Mouse (Mus musculus): ENCODE results near the gene Scd2. TPM values are rescaled to one million over a fixed set of nuclear protein-coding genes. Genes with fewer than 3 reads are reported as not detected.
A peak's percentile ranks its signal among the peaks of the same experiment; 100 is the strongest.

Scd2 gene
- total RNA-seq, 2 experiments from 2014 or later = 24.8 to 27.2 TPM

DNA sequence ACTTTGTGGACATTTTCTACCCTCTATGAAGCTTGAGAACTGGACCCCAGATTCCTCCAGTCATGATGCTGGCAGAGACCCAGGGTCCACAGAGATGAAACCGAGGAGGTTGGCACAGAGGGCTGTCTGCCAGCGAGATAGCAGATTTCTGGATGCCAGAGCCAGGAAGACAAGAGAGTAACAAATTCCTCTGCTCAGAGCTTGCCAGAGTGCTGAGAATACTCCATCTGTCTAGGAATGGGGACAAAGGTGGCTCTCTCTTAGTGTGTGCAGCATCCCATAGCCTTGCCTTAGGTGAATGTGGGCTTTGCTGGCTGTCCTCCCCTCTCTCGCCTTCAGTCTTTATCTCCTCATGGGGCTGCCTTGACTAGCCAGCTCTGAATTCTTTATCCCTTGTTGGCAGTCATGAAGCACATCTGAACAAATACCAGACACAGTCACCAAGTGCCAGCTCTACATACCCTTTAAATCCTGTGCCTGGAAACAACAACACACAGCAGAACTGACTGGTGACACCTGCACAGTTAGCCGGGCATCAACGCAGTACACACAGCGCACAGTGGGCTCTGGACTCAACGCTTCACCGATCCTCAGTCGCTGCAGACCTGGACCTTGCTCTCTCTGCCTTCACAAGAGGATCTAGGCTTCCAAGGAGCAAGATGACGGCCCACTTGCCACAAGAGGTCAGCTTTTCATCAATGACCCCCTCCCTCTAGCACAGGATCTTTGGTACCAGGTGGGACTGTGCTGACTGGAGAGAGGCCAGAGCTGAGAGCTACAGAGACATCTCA, 39.6 kb downstream of the Scd2 start, which contains the start of gene Scd4:
Scd4 (plus strand) TSS at position 260 of the 791 bp plus-strand sequence.
- DNase-seq = peak; percentile 17 to 64
- intact Hi-C loops (cut with DNase I) = no loop called here

DNA sequence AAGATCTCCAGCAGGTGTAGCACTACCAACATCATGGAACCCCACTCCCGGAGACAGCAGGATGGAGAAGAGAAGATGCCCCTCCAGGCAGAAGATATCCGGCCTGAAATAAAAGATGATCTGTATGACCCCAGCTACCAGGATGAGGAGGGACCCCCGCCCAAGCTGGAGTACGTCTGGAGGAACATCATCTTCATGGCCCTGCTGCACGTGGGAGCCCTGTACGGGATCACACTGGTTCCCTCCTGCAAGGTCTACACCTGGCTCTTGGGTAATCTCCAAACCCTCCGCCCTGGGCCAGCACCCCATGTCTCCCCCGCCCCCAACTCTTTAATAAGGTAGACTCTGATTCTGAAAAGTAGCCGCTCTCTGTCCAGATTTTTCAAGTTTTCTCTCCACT, 40.5 kb downstream of the Scd2 start:
- DNase-seq = no peak
- intact Hi-C loops (cut with DNase I) = no loop called here

DNA sequence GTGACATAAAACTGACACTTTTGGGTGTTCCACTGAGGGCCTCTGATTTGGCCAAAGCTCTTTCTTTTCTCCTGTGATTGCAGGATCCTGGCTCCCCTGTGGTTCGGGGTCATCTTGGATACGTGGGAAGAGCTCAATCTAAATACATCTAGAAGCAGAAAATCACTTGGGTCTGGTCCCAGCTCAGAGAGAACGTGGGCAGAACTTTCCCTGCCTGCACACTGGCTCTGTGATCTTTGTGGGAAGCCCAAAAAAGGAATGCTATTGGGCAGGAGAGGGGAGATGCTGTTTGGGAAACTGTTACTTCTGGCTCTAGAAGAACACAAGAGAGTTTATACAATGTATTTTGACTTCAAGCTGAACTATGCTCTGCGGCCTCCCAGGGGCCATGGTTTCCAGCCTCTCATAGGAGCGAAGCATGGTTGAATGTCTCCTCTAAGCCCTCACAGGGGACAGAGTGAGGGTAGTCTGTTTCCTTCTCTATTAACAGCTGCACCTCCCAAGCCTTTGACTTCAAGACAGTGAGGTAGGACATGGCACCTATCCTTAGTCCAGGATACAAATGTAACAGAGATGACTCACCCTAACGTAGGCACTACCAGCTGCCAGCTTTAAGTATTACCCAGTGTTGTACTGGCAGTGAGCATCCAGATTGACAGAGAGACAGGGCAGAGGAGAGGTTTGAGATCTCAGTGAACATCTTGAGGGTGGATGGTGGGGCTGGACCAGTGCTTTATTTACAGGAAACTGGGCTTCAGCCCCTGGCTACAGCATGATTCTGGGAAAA, 42.6 kb downstream of the Scd2 start:
- intact Hi-C loops (cut with DNase I) = no loop called here
- no peak for DNase-seq

DNA sequence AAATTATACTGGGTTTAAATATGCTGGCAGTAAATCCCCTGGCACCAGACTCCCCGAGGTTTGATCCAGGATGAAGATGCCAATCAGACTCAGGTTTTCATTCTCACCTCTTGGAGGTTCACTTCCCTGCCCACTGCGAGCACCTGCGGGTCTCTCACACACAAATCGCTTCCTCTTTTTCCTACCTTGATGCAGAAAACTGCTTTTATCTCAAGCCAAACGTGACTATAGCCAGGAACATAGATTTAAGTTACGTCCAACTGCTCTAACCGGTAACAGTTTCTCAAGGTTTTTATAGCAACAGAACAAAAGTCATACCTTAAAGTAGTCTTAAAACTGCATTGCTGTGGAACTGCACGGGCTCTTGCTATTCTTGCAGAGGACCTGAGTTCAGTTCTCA, 56.2 kb downstream of the Scd2 start:
- no peak for DNase-seq
- intact Hi-C loops (cut with DNase I) = no loop called here

DNA sequence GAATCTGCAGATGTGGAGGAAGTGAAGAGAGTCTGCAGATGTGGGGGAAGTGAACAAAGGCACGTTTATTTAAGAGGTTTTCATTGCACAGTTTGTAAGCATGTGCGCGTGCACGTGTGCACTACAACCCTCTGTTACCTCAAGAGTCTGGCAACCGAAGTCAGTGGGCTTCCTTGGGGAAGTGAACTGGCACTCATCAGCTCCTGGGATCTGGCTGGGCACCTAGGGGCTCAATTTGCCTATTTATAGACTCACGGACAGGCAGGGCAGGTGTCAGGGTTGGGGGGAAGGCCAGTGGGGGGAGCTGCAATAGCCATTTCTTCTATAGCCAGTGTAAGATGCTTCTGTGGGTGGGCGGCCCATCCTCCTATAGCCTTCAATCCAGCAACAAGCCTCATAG, 58.3 kb downstream of the Scd2 start:
- intact Hi-C loops (cut with DNase I) = no loop called here
- no peak for DNase-seq

Small RNA genes lying within 50 kb of the gene (microRNA-seq; reads per million reads assigned to microRNA genes)
- gene Mir5114 = 0.72 to 1.1 reads per million in 2 experiments

Other genes with a start within 250 kb of the Scd2 start
- 1 to 10 TPM; 6.0 to 7.3 TPM for gene Erlin1, start 223.9 kb upstream of the Scd2 start, total RNA-seq (2021)
- gene Chuk, start 186.2 kb upstream of the Scd2 start, total RNA-seq (2021) = 10 to 100 TPM; 30.2 to 34.0 TPM
- gene Cwf19l1, start 157.8 kb upstream of the Scd2 start, total RNA-seq (2021) = 10 to 100 TPM in 1 of 2 experiments, 1 to 10 TPM in 1; 9.0 to 11.6 TPM
- gene Bloc1s2, start 147.2 kb upstream of the Scd2 start, total RNA-seq (2021) = 10 to 100 TPM; 12.9 to 15.6 TPM
- gene Pkd2l1, start 101.2 kb upstream of the Scd2 start, total RNA-seq (2021) = not detected
- gene Scd3, start 90.4 kb upstream of the Scd2 start, total RNA-seq (2021) = not detected
- 10 to 100 TPM; 13.1 to 14.0 TPM for gene Scd4, start 39.4 kb downstream of the Scd2 start, total RNA-seq (2021)
- 10 to 100 TPM; 14.7 to 32.9 TPM for gene Scd1, start 114.2 kb downstream of the Scd2 start, total RNA-seq (2021)
- not detected for gene Wnt8b, start 199.8 kb downstream of the Scd2 start, total RNA-seq (2021)